Mouse (Mus musculus): ENCODE measurements around the gene Zcwpw1.

- TF ChIP-seq POLR2A (IDR thresholded peaks at IDR 0.05; ENCODE audit: low read depth, low read length) (peak; percentile 73), CTCF (IDR thresholded peaks at IDR 0.05; ENCODE audit: borderline replicate concordance, insufficient read depth, low read length) (peak; percentile 74; the same call in 1 of the 2 replicates)
Measured at GRCm38 (mm10) chr5:137787151-137787928, at the start of gene Zcwpw1, which contains the start of gene Mepce.

Data from embryonic fibroblast, embryonic 13.5 days (primary cell).